Mouse (Mus musculus) stomach, postnatal 0 days (tissue): ENCODE measurements around the gene Thrb.

Source experiments
- CTCF ChIP-seq: IDR thresholded peaks from 2 replicates; pipeline ENCODE4 v1.5.1; 2016; ENCODE audit warnings: antibody characterized with exemption, low read depth, mild to moderate bottlenecking, moderate library complexity
- EP300 ChIP-seq: optimal IDR thresholded peaks from 2 replicates; pipeline ENCODE3; 2016; ENCODE audit warnings: antibody characterized with exemption

GRCm38 (mm10) chr14:17967117-17967726, 307.2 kb downstream of the Thrb start:
- peak; percentile 84 for TF ChIP-seq CTCF
- no peak for TF ChIP-seq EP300
